Mouse (Mus musculus): Measurements from ENCODE around the gene Gm5134. TPM values are rescaled to one million over a fixed set of nuclear protein-coding genes. Genes with fewer than 3 reads are reported as not detected.

The Gm5134 gene
- 0.11 TPM in 1 of 2 replicates, not detected in the other for polyA plus RNA-seq (2015; fragmentation: Nextera tagmentation; extraction: Ambion mirVana)

- H3K9me3 ChIP-seq = no peaks in the 10 kb centered on the region
- no peak for ATAC-seq (ENCODE audit: low FRiP score, low read depth)
- WGBS = 28% methylated on average over 20 of the region's 20 CpGs
- H3K4me1 ChIP-seq = peaks cover 9% of the 10 kb centered on the region; the same call in 1 of the 2 replicates
- H3K27ac ChIP-seq = no peak within 1 kb of the TSS
- peak within 1 kb of the TSS; percentile 50 for H3K4me2 ChIP-seq (replicated peaks)
- no peak within 1 kb of the TSS; the same call in 1 of the 2 replicates for H3K9ac ChIP-seq
- H3K27me3 ChIP-seq = peaks cover 23% of the 10 kb centered on the region
- no peaks in the 10 kb centered on the region for H3K36me3 ChIP-seq
- H3K4me3 ChIP-seq = peak within 1 kb of the TSS; percentile 17
These were observed at the start of gene Gm5134 for GRCm38 (mm10) chr10:75954381-75954811. TSS of gene Gm5134 (plus strand) at chr10:75954514.

GRCm38 (mm10) chr10:75906882-75907281 is 47.4 kb upstream of the Gm5134 start:
- H3K4me3 ChIP-seq = no peak overlapping the region
- H3K27me3 ChIP-seq = no peaks in the 10 kb centered on the region
- no peak overlapping the region for H3K9ac ChIP-seq
- H3K27ac ChIP-seq = no peak overlapping the region
- no peak overlapping the region for H3K4me2 ChIP-seq (replicated peaks)
- 93% methylated on average over 4 of the region's 4 CpGs for WGBS
- peaks cover 94% of the 10 kb centered on the region for H3K36me3 ChIP-seq
- H3K9me3 ChIP-seq = no peaks in the 10 kb centered on the region
- no peaks in the 10 kb centered on the region for H3K4me1 ChIP-seq
- no peak for ATAC-seq (ENCODE audit: low FRiP score, low read depth)

- WGBS = 73% methylated on average over 2 of the region's 2 CpGs
- no peak overlapping the region for H3K4me3 ChIP-seq
- 0 out of 2 replicates have a peak, but pooled peaks cover 3% of the 10 kb centered on the region for H3K4me1 ChIP-seq
- no peak overlapping the region for H3K4me2 ChIP-seq (replicated peaks)
- no peak overlapping the region for H3K9ac ChIP-seq
- no peaks in the 10 kb centered on the region for H3K27me3 ChIP-seq
- ATAC-seq (ENCODE audit: low FRiP score, low read depth) = no peak
- H3K9me3 ChIP-seq = no peaks in the 10 kb centered on the region
- peaks cover 88% of the 10 kb centered on the region for H3K36me3 ChIP-seq
- H3K27ac ChIP-seq = no peak overlapping the region
These were observed 43.6 kb upstream of the Gm5134 start for GRCm38 (mm10) chr10:75910698-75911097.

GRCm38 (mm10) chr10:75913013-75913589 is 41.2 kb upstream of the Gm5134 start:
- H3K9me3 ChIP-seq = no peaks in the 10 kb centered on the region
- H3K27ac ChIP-seq = no peak overlapping the region
- 70% methylated on average over 6 of the region's 6 CpGs for WGBS
- no peak overlapping the region for H3K4me2 ChIP-seq (replicated peaks)
- no peak for ATAC-seq (ENCODE audit: low FRiP score, low read depth)
- no peak overlapping the region; the same call in 1 of the 2 replicates for H3K9ac ChIP-seq
- no peak overlapping the region for H3K4me3 ChIP-seq
- peaks cover 25% of the 10 kb centered on the region for H3K4me1 ChIP-seq
- no peaks in the 10 kb centered on the region for H3K27me3 ChIP-seq
- H3K36me3 ChIP-seq = peaks cover 81% of the 10 kb centered on the region

GRCm38 (mm10) chr10:75915557-75915956 is 38.8 kb upstream of the Gm5134 start:
- H3K4me3 ChIP-seq = no peak overlapping the region
- WGBS = 67% methylated on average over 7 of the region's 7 CpGs
- no peaks in the 10 kb centered on the region for H3K9me3 ChIP-seq
- H3K9ac ChIP-seq = 0 out of 2 replicates have a peak overlapping the region, but pooled peaks have one; percentile 13
- peaks cover 78% of the 10 kb centered on the region for H3K36me3 ChIP-seq
- H3K27me3 ChIP-seq = no peaks in the 10 kb centered on the region
- ATAC-seq (ENCODE audit: low FRiP score, low read depth) = no peak
- H3K27ac ChIP-seq = peak overlapping the region; percentile 34; the same call in 1 of the 2 replicates
- peaks cover 49% of the 10 kb centered on the region for H3K4me1 ChIP-seq
- H3K4me2 ChIP-seq (replicated peaks) = no peak overlapping the region

GRCm38 (mm10) chr10:75916840-75917239 is 37.5 kb upstream of the Gm5134 start:
- 31% methylated on average over 8 of the region's 8 CpGs for WGBS
- Histone ChIP-seq H3K4me2 (replicated peaks) (no peak overlapping the region), H3K27ac (peak overlapping the region; percentile 34; the same call in 1 of the 2 replicates), H3K9ac (no peak overlapping the region), H3K9me3 (no peaks in the 10 kb centered on the region), H3K4me3 (no peak overlapping the region), H3K27me3 (no peaks in the 10 kb centered on the region), H3K4me1 (peaks cover 50% of the 10 kb centered on the region), H3K36me3 (peaks cover 65% of the 10 kb centered on the region)
- peak; percentile 29; the same call in 1 of the 2 replicates for ATAC-seq (ENCODE audit: low FRiP score, low read depth)

- H3K27ac ChIP-seq = no peak overlapping the region
- no peaks in the 10 kb centered on the region for H3K9me3 ChIP-seq
- no peak overlapping the region for H3K4me3 ChIP-seq
- peaks cover 62% of the 10 kb centered on the region for H3K36me3 ChIP-seq
- WGBS = 87% methylated on average over 5 of the region's 5 CpGs
- H3K9ac ChIP-seq = peak overlapping the region; percentile 31; the same call in 1 of the 2 replicates
- H3K4me2 ChIP-seq (replicated peaks) = no peak overlapping the region
- H3K27me3 ChIP-seq = no peaks in the 10 kb centered on the region
- peaks cover 66% of the 10 kb centered on the region for H3K4me1 ChIP-seq
- ATAC-seq (ENCODE audit: low FRiP score, low read depth) = no peak
These were observed 35.3 kb upstream of the Gm5134 start for GRCm38 (mm10) chr10:75919026-75919425.

GRCm38 (mm10) chr10:75921026-75921725 is 33.1 kb upstream of the Gm5134 start, which contains the start of gene Smarcb1:
TSS of gene Smarcb1 (minus strand) at chr10:75921617.
- H3K4me3 ChIP-seq = peak within 1 kb of the TSS; percentile 84
- WGBS = 1% methylated on average over 76 of the region's 76 CpGs
- H3K27ac ChIP-seq = peak within 1 kb of the TSS; percentile 93
- peak within 1 kb of the TSS; percentile 96 for H3K9ac ChIP-seq
- no peaks in the 10 kb centered on the region for H3K27me3 ChIP-seq
- H3K36me3 ChIP-seq = peaks cover 63% of the 10 kb centered on the region
- no peaks in the 10 kb centered on the region for H3K9me3 ChIP-seq
- ATAC-seq (ENCODE audit: low FRiP score, low read depth) = peak; percentile 87
- peaks cover 59% of the 10 kb centered on the region for H3K4me1 ChIP-seq
- H3K4me2 ChIP-seq (replicated peaks) = peak within 1 kb of the TSS; percentile 89

- H3K9me3 ChIP-seq = no peaks in the 10 kb centered on the region
- ATAC-seq (ENCODE audit: low FRiP score, low read depth) = peak; percentile 9; the same call in 1 of the 2 replicates
- peak overlapping the region; percentile 84 for H3K4me3 ChIP-seq
- peak overlapping the region; percentile 93 for H3K27ac ChIP-seq
- H3K36me3 ChIP-seq = peaks cover 63% of the 10 kb centered on the region
- H3K4me1 ChIP-seq = peaks cover 51% of the 10 kb centered on the region
- WGBS = 4% methylated on average over 22 of the region's 22 CpGs
- peak overlapping the region; percentile 96 for H3K9ac ChIP-seq
- peak overlapping the region; percentile 89 for H3K4me2 ChIP-seq (replicated peaks)
- no peaks in the 10 kb centered on the region for H3K27me3 ChIP-seq
These were observed 32.4 kb upstream of the Gm5134 start for GRCm38 (mm10) chr10:75921726-75922560.

- Histone ChIP-seq H3K27ac (no peak overlapping the region), H3K9me3 (no peaks in the 10 kb centered on the region), H3K4me3 (no peak overlapping the region), H3K27me3 (no peaks in the 10 kb centered on the region), H3K9ac (no peak overlapping the region), H3K4me2 (replicated peaks) (no peak overlapping the region), H3K4me1 (peaks cover 32% of the 10 kb centered on the region), H3K36me3 (peaks cover 63% of the 10 kb centered on the region)
- 62% methylated on average over 2 of the region's 2 CpGs for WGBS
- ATAC-seq (ENCODE audit: low FRiP score, low read depth) = no peak
These were observed 30.0 kb upstream of the Gm5134 start for GRCm38 (mm10) chr10:75924324-75924723.

- ATAC-seq (ENCODE audit: low FRiP score, low read depth) = no peak
These were observed 27.9 kb upstream of the Gm5134 start for GRCm38 (mm10) chr10:75926396-75926795.

More at GRCm38 (mm10) chr10:75926396-75926795, 27.9 kb upstream of the Gm5134 start:
- H3K27ac ChIP-seq = no peak overlapping the region
- no peak overlapping the region for H3K4me2 ChIP-seq (replicated peaks)
- no peak overlapping the region for H3K4me3 ChIP-seq
- no peak overlapping the region for H3K9ac ChIP-seq
- WGBS = 72% methylated on average over 13 of the region's 13 CpGs
- H3K27me3 ChIP-seq = peaks cover 1% of the 10 kb centered on the region; the same call in 1 of the 2 replicates
- no peaks in the 10 kb centered on the region for H3K9me3 ChIP-seq
- peaks cover 39% of the 10 kb centered on the region for H3K4me1 ChIP-seq
- H3K36me3 ChIP-seq = peaks cover 59% of the 10 kb centered on the region

Data from limb, embryonic 13.5 days (tissue).